Mouse (Mus musculus) liver, adult 2 months (tissue): ENCODE results near the gene Nck2.

Source experiments
- CTCF ChIP-seq: fragments of 200-500 bp; IDR thresholded peaks from 2 replicates; pipeline ENCODE4 v1.5.1; 2011; ENCODE audit warnings: low read depth, low read length, control low read depth
- POLR2A ChIP-seq: fragments of 200-500 bp; IDR thresholded peaks from 2 replicates; pipeline ENCODE4 v1.6.1; 2011; ENCODE audit warnings: low read length, control low read depth; ENCODE audit not compliant: insufficient read depth; ENCODE audit errors: extremely low read depth

DNA sequence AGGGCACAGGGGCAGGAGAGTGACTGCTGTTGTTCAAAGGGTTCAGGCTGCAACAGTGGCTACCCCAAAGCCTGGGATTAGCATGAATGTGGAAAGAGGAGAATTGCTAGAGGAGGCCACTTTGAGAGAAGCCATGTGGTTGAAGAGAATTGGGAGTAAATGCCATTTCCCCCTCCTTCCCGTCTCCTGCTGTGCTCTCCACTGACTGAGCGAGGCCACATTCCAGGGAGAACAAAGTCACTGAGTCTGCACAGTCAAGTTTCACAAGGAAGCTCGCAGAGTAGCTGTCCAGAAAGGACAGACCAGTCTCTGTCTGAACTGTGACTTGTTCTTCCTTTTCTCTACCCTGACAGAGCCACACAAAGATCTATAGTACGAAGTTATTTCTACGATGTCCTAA is 47.9 kb upstream of the Nck2 start:
- TF ChIP-seq CTCF (no peak), POLR2A (no peak)
